Mouse (Mus musculus) myocyte (in vitro differentiated cells): ENCODE measurements at regions not wholly inside any gene's neighbourhood (a gene's known extent, or its start where the extent isn't known, plus 50 kb on each side); places are given as distances from the start of the nearest gene placed in this dataset.

Experiments
- H3K27me3 ChIP-seq: one replicate; pipeline ENCODE4 v1.6.1; 2011; ENCODE audit not compliant: control insufficient read depth, insufficient read depth, insufficient read length
- H3K36me3 ChIP-seq: one replicate; pipeline ENCODE4 v1.6.1; 2011; ENCODE audit not compliant: control insufficient read depth, insufficient read depth
- H3K4me2 ChIP-seq: one replicate; pipeline ENCODE4 v1.6.1; 2011; ENCODE audit warnings: low read depth, control low read depth
- H3K4me3 ChIP-seq: one replicate; pipeline ENCODE4 v1.5.1; 2011; ENCODE audit warnings: mild to moderate bottlenecking, control low read depth, moderate library complexity
- H3K79me2 ChIP-seq: one replicate; pipeline ENCODE4 v1.6.1; 2011; ENCODE audit not compliant: control insufficient read depth, insufficient read depth
- H3ac ChIP-seq: one replicate; pipeline ENCODE4 v1.6.1; 2011; ENCODE audit not compliant: control insufficient read depth, insufficient read length
- CEBPB ChIP-seq: IDR thresholded peaks from 2 replicates; pipeline ENCODE4 v1.6.1; 2011; ENCODE audit warnings: mild to moderate bottlenecking, moderate library complexity; ENCODE audit not compliant: poor library complexity, insufficient read depth, severe bottlenecking
- E2F4 ChIP-seq: IDR thresholded peaks from one replicate; pipeline ENCODE4 v1.6.1; 2011; ENCODE audit warnings: mild to moderate bottlenecking, control low read depth, moderate library complexity; ENCODE audit not compliant: insufficient read depth
- MAX ChIP-seq: IDR thresholded peaks from one replicate; pipeline ENCODE4 v1.6.1; 2011; ENCODE audit warnings: low read depth, mild to moderate bottlenecking, control low read depth
- MYOD1 ChIP-seq, 3 experiments: IDR thresholded peaks; one replicate each; pipeline ENCODE4 v1.6.1; 2011; ENCODE audit warnings: control low read depth in 2 of 3, low read depth in 2 of 3, mild to moderate bottlenecking in 2 of 3, moderate library complexity in 1 of 3; ENCODE audit not compliant: insufficient read length in 2 of 3, control insufficient read depth in 1 of 3
- MYOG ChIP-seq, 3 experiments: IDR thresholded peaks; one replicate each; pipeline ENCODE4 v1.6.1; 2011; ENCODE audit warnings: control low read depth in 2 of 3, low read depth in 2 of 3, mild to moderate bottlenecking in 2 of 3; ENCODE audit not compliant: insufficient read length in 2 of 3, control insufficient read depth in 1 of 3, insufficient read depth in 1 of 3
- POLR2A ChIP-seq: IDR thresholded peaks from one replicate; pipeline ENCODE4 v1.6.1; 2011; ENCODE audit warnings: low read depth, mild to moderate bottlenecking, control low read depth, moderate library complexity; ENCODE audit not compliant: insufficient read length
- POLR2AphosphoS2 ChIP-seq: IDR thresholded peaks from one replicate; pipeline ENCODE4 v1.6.1; 2011; ENCODE audit warnings: low read depth, control low read depth; ENCODE audit not compliant: insufficient read length
- REST ChIP-seq: IDR thresholded peaks from one replicate; pipeline ENCODE4 v1.6.1; 2011; ENCODE audit warnings: mild to moderate bottlenecking, control low read depth, moderate library complexity; ENCODE audit not compliant: insufficient read depth, insufficient read length
- SRF ChIP-seq: IDR thresholded peaks from one replicate; pipeline ENCODE4 v1.6.1; 2011; ENCODE audit warnings: low read depth; ENCODE audit not compliant: control insufficient read depth, insufficient read length
- TCF12 ChIP-seq: IDR thresholded peaks from one replicate; pipeline ENCODE4 v1.6.1; 2011; ENCODE audit warnings: mild to moderate bottlenecking, control low read depth; ENCODE audit not compliant: poor library complexity, insufficient read depth, severe bottlenecking
- TCF3 ChIP-seq: IDR thresholded peaks from one replicate; pipeline ENCODE4 v1.6.1; 2011; ENCODE audit warnings: low read depth, control low read depth; ENCODE audit not compliant: insufficient read length
- USF1 ChIP-seq: IDR thresholded peaks from one replicate; pipeline ENCODE4 v1.6.1; 2011; ENCODE audit warnings: low read depth, mild to moderate bottlenecking, control low read depth, moderate library complexity

GRCm38 (mm10) chr15:88531218-88531617 is 68.9 kb upstream of the Zdhhc25 start:
- H3K79me2 ChIP-seq, result no peaks in the 10 kb centered on the region
- no peaks in the 10 kb centered on the region for H3K36me3 ChIP-seq
- no peak overlapping the region for H3K4me2 ChIP-seq
- H3ac ChIP-seq, result no peak overlapping the region
- no peak for TF ChIP-seq CEBPB
- no peak for TF ChIP-seq MAX
- no peak for TF ChIP-seq MYOG (IDR thresholded peaks at IDR 0.05; ENCODE audit: control insufficient read depth in 1 of 3, insufficient read depth in 1 of 3, insufficient read length in 2 of 3, low read depth in 2 of 3)
- TF ChIP-seq MYOD1 (IDR thresholded peaks at IDR 0.05; ENCODE audit: control insufficient read depth in 1 of 3, insufficient read length in 2 of 3, low read depth in 2 of 3), result no peak
- TF ChIP-seq TCF3, result no peak
- no peak for TF ChIP-seq POLR2A
- no peak for TF ChIP-seq TCF12
- no peak for TF ChIP-seq REST
- no peak for TF ChIP-seq E2F4
- no peak for TF ChIP-seq SRF
- TF ChIP-seq USF1, result no peak
- H3K27me3 ChIP-seq, result no peaks in the 10 kb centered on the region
- H3K4me3 ChIP-seq, result no peak overlapping the region

- H3ac ChIP-seq, result no peak overlapping the region
- H3K4me2 ChIP-seq, result no peak overlapping the region
- no peak for TF ChIP-seq REST
- no peak for TF ChIP-seq POLR2AphosphoS2
- TF ChIP-seq MYOD1 (IDR thresholded peaks at IDR 0.05; ENCODE audit: control insufficient read depth in 1 of 3, insufficient read length in 2 of 3, low read depth in 2 of 3), result no peak
- TF ChIP-seq TCF12, result no peak
- no peak for TF ChIP-seq CEBPB
- TF ChIP-seq TCF3, result no peak
- no peak for TF ChIP-seq E2F4
- TF ChIP-seq MAX, result no peak
- TF ChIP-seq MYOG (IDR thresholded peaks at IDR 0.05; ENCODE audit: control insufficient read depth in 1 of 3, insufficient read depth in 1 of 3, insufficient read length in 2 of 3, low read depth in 2 of 3), result no peak
- no peak for TF ChIP-seq USF1
- no peak for TF ChIP-seq SRF
- no peak for TF ChIP-seq POLR2A
- no peaks in the 10 kb centered on the region for H3K36me3 ChIP-seq
- no peaks in the 10 kb centered on the region for H3K27me3 ChIP-seq
- no peak overlapping the region for H3K4me3 ChIP-seq
- H3K79me2 ChIP-seq, result no peaks in the 10 kb centered on the region
Measured at GRCm38 (mm10) chr15:88532008-88532407, 68.1 kb upstream of the Zdhhc25 start.

GRCm38 (mm10) chr15:88533354-88533753 is 66.7 kb upstream of the Zdhhc25 start:
- Histone ChIP-seq H3K79me2 (no peaks in the 10 kb centered on the region), H3K4me2 (no peak overlapping the region), H3K36me3 (no peaks in the 10 kb centered on the region), H3ac (no peak overlapping the region), H3K27me3 (no peaks in the 10 kb centered on the region), H3K4me3 (no peak overlapping the region)
- TF ChIP-seq CEBPB (no peak), TCF3 (no peak), POLR2A (no peak), POLR2AphosphoS2 (no peak), REST (no peak), MYOG (IDR thresholded peaks at IDR 0.05; ENCODE audit: control insufficient read depth in 1 of 3, insufficient read depth in 1 of 3, insufficient read length in 2 of 3, low read depth in 2 of 3) (no peak), USF1 (no peak), TCF12 (no peak), SRF (no peak), E2F4 (no peak), MYOD1 (IDR thresholded peaks at IDR 0.05; ENCODE audit: control insufficient read depth in 1 of 3, insufficient read length in 2 of 3, low read depth in 2 of 3) (no peak), MAX (no peak)

GRCm38 (mm10) chr15:88535516-88535915 is 64.6 kb upstream of the Zdhhc25 start:
- Histone ChIP-seq H3K36me3 (no peaks in the 10 kb centered on the region), H3K4me3 (no peak overlapping the region), H3K79me2 (no peaks in the 10 kb centered on the region), H3ac (no peak overlapping the region), H3K27me3 (no peaks in the 10 kb centered on the region), H3K4me2 (no peak overlapping the region)
- TF ChIP-seq CEBPB (no peak), USF1 (no peak), SRF (no peak), TCF3 (no peak), REST (no peak), POLR2A (no peak), MAX (no peak), TCF12 (no peak), MYOD1 (IDR thresholded peaks at IDR 0.05; ENCODE audit: control insufficient read depth in 1 of 3, insufficient read length in 2 of 3, low read depth in 2 of 3) (no peak), POLR2AphosphoS2 (no peak), E2F4 (no peak), MYOG (IDR thresholded peaks at IDR 0.05; ENCODE audit: control insufficient read depth in 1 of 3, insufficient read depth in 1 of 3, insufficient read length in 2 of 3, low read depth in 2 of 3) (no peak)
